Mouse (Mus musculus) stomach, postnatal 0 days (tissue): Measurements from ENCODE around the gene Prkg2. TPM values are rescaled to one million over a fixed set of nuclear protein-coding genes. Genes with fewer than 3 reads are reported as not detected.

ENCODE experiments used
- ATAC-seq: fragments of 200-750 bp; cut with Nextera tagmentation; 2 replicates; pipeline ENCODE4 v1.8.0; 2017; ENCODE audit not compliant: low FRiP score, low TSS enrichment
- DNase-seq: peaks from one replicate; pipeline ENCODE4 v3.0.0-alpha.2; 2016; ENCODE audit warnings: low spot score
- H3K27ac ChIP-seq: fragments of 300-500 bp; sonication (generic); replicated peaks from 2 replicates; pipeline ENCODE4 v1.5.1; 2014; ENCODE audit warnings: mild to moderate bottlenecking, control low read depth
- H3K27me3 ChIP-seq: fragments of 300-500 bp; sonication (generic); 2 replicates; pipeline ENCODE4 v1.6.1; 2014; ENCODE audit warnings: low read length; ENCODE audit not compliant: control insufficient read depth, insufficient read depth
- H3K36me3 ChIP-seq: fragments of 300-500 bp; sonication (generic); 2 replicates; pipeline ENCODE4 v1.6.1; 2014; ENCODE audit warnings: low read length, mixed read lengths; ENCODE audit not compliant: control insufficient read depth, insufficient read depth
- H3K4me1 ChIP-seq: fragments of 300-500 bp; sonication (generic); replicated peaks from 2 replicates; pipeline ENCODE4 v1.6.1; 2014; ENCODE audit warnings: antibody characterized with exemption; ENCODE audit not compliant: control insufficient read depth, insufficient read depth
- H3K4me2 ChIP-seq: fragments of 300-500 bp; sonication (generic); replicated peaks from 2 replicates; pipeline ENCODE4 v1.6.1; 2014; ENCODE audit warnings: low read depth, mild to moderate bottlenecking, control low read depth, moderate library complexity
- H3K4me3 ChIP-seq: fragments of 300-500 bp; sonication (generic); 2 replicates; pipeline ENCODE4 v1.5.1; 2014; ENCODE audit warnings: low read depth, low read length, control low read depth
- H3K9ac ChIP-seq: fragments of 300-500 bp; sonication (generic); 2 replicates; pipeline ENCODE4 v1.6.1; 2014; ENCODE audit warnings: mild to moderate bottlenecking, low read length, control low read depth, mixed read lengths
- H3K9me3 ChIP-seq: fragments of 300-500 bp; sonication (generic); 2 replicates; pipeline ENCODE4 v1.6.1; 2016; ENCODE audit warnings: low read length; ENCODE audit not compliant: control insufficient read depth
- CTCF ChIP-seq: IDR thresholded peaks from 2 replicates; pipeline ENCODE4 v1.5.1; 2016; ENCODE audit warnings: antibody characterized with exemption, low read depth, mild to moderate bottlenecking, moderate library complexity
- EP300 ChIP-seq: optimal IDR thresholded peaks from 2 replicates; pipeline ENCODE3; 2016; ENCODE audit warnings: antibody characterized with exemption
- WGBS: fragments of 180-500 bp; shearing (Covaris S2); extraction: QIAGEN DNeasy Blood & Tissue Kit; methylation state at CpG from one replicate; pipeline ENCODE4 v1.1.7; 2014; 5-methylcytosine and 5-hydroxymethylcytosine counted together
- polyA plus RNA-seq: library from polyadenylated mRNA; unstranded; fragments of >200 nt; fragmentation: Nextera tagmentation; extraction: Ambion mirVana; gene quantifications from 2 replicates; pipeline ENCODE4 v1.2.1, GENCODE M21; 2015

Prkg2 gene
- polyA plus RNA-seq, 1 experiment from 2014 or later, result 0.67 TPM

GRCm38 (mm10) chr5:98951566-98951965 lies 85.6 kb downstream of the Prkg2 start:
- Histone ChIP-seq H3K36me3 (no peaks in the 10 kb centered on the region), H3K4me3 (no peak overlapping the region), H3K9ac (no peak overlapping the region), H3K27me3 (no peaks in the 10 kb centered on the region), H3K9me3 (no peaks in the 10 kb centered on the region), H3K4me1 (no peaks in the 10 kb centered on the region), H3K4me2 (no peak overlapping the region), H3K27ac (no peak overlapping the region)
- TF ChIP-seq EP300 (no peak), CTCF (no peak)
- DNase-seq (no peak), ATAC-seq (no peak)
- WGBS, result 63% methylated on average over 4 of the region's 4 CpGs

DNA sequence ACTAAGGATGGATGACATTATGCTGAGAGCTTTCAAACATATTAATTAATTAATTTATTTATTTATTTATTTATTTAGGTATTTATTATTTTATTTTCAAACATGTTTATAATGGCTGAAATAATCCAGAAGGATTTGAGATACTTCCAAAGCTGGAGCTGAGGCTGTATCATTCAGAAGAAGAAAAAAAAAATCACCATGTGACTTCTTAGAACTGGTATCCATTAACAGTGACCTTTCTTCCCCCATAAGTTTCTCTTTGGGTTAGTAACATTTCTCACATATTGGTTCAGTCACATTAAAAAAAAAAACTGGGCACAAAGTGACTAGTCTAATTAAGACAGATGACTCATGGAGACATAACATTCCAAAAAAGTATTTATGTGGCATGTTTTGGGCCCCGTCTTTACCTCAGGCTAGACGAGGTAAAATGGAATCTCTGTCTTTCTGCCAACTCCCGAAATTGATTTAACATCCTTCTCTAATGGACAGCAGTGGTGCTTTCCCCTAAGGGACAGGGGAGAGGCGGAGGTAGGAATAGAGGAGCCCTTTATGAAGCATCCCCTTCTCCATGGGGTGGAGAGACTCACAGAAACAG lies 86.6 kb downstream of the Prkg2 start:
- 69% methylated on average over 4 of the region's 4 CpGs for WGBS
- Histone ChIP-seq H3K4me3 (no peak overlapping the region), H3K9me3 (no peaks in the 10 kb centered on the region), H3K36me3 (no peaks in the 10 kb centered on the region), H3K27ac (no peak overlapping the region), H3K9ac (no peak overlapping the region), H3K4me1 (no peaks in the 10 kb centered on the region), H3K27me3 (no peaks in the 10 kb centered on the region), H3K4me2 (no peak overlapping the region)
- DNase-seq (no peak), ATAC-seq (no peak)
- TF ChIP-seq CTCF, result no peak
- TF ChIP-seq EP300, result no peak

DNA sequence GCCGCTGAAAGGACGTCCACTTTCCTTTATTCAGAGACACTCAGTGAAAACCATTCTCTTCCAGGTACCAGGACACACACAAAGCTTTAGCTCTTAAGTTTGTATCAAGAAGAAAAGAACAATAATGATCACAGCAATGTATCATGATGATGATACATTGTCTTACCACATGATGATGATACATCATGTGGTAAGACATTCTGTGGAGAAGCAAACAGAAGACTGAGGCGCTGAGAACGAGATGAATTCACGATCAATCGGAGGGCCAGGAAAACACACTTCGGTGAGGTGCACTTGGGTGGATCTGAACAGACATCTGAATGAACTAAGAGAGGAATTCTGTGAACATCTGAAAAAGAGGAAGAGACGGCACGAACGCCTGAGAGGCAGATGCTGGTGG lies 87.4 kb downstream of the Prkg2 start:
- ATAC-seq (no peak), DNase-seq (no peak)
- Histone ChIP-seq H3K27ac (no peak overlapping the region), H3K4me3 (no peak overlapping the region), H3K4me1 (no peaks in the 10 kb centered on the region), H3K36me3 (no peaks in the 10 kb centered on the region), H3K27me3 (no peaks in the 10 kb centered on the region), H3K9ac (no peak overlapping the region), H3K9me3 (no peaks in the 10 kb centered on the region), H3K4me2 (no peak overlapping the region)
- WGBS, result 91% methylated on average over 10 of the region's 10 CpGs
- TF ChIP-seq CTCF (no peak), EP300 (no peak)

GRCm38 (mm10) chr5:98946656-98947055 lies 90.5 kb downstream of the Prkg2 start:
- H3K4me1 ChIP-seq, result no peaks in the 10 kb centered on the region
- no peaks in the 10 kb centered on the region for H3K9me3 ChIP-seq
- H3K4me2 ChIP-seq, result no peak overlapping the region
- ATAC-seq (no peak), DNase-seq (no peak)
- H3K36me3 ChIP-seq, result no peaks in the 10 kb centered on the region
- H3K4me3 ChIP-seq, result no peak overlapping the region
- H3K27ac ChIP-seq, result no peak overlapping the region
- 94% methylated on average over 20 of the region's 20 CpGs for WGBS
- TF ChIP-seq EP300, result no peak
- TF ChIP-seq CTCF, result no peak
- no peaks in the 10 kb centered on the region for H3K27me3 ChIP-seq
- H3K9ac ChIP-seq, result no peak overlapping the region

DNA sequence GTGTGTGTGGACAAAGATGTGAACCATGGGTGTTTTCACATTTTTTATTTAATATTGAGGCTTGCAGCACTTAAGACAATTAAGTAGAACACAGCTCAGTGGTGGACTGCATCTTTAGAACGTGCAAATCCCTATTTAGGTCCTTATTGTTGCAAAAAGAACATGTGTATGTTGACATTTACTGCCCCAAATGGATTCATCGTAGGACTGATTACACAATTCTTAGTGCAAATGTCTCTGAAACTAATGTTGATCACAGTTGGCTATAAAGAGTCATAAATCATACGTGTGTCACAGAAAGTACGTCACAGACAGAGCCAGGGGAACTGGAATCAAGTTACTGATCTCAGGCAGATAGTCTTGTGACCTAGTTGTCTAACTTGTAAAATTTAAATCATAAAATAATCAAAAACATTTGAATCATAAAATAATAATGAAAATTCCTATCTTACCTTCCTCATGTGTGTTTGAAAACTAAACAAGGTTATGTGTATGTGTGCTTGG lies 91.0 kb downstream of the Prkg2 start:
- DNase-seq (no peak), ATAC-seq (no peak)
- Histone ChIP-seq H3K27ac (no peak overlapping the region), H3K9me3 (no peaks in the 10 kb centered on the region), H3K4me2 (no peak overlapping the region), H3K4me1 (no peaks in the 10 kb centered on the region), H3K27me3 (no peaks in the 10 kb centered on the region), H3K4me3 (no peak overlapping the region), H3K36me3 (no peaks in the 10 kb centered on the region), H3K9ac (no peak overlapping the region)
- TF ChIP-seq EP300 (no peak), CTCF (no peak)
- 45% methylated on average over 4 of the region's 4 CpGs for WGBS

DNA sequence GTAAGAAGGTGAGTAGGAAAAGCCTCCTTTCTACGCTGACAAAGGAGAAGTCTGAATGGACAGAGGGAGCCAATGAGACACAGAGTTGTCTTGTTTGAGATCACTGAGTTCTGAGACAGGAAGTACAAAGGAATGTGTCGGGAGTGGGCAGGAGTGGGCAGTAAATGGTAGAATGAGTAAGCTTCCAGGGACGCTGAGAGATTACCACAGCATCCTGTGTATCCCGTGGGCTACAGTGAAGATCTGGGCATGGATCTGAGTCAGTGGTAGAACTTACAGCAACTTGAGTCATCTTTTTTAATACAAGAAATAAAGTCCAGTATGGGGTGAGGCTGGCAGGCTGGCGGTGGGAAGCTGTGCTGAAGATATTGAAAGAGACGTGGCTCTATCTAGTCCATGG lies 93.4 kb downstream of the Prkg2 start:
- Histone ChIP-seq H3K4me2 (no peak overlapping the region), H3K27ac (no peak overlapping the region), H3K9me3 (no peaks in the 10 kb centered on the region), H3K4me3 (no peak overlapping the region), H3K9ac (no peak overlapping the region), H3K4me1 (no peaks in the 10 kb centered on the region), H3K27me3 (no peaks in the 10 kb centered on the region), H3K36me3 (no peaks in the 10 kb centered on the region)
- DNase-seq (no peak), ATAC-seq (no peak)
- TF ChIP-seq EP300, result no peak
- no peak for TF ChIP-seq CTCF
- WGBS, result 62% methylated on average over 6 of the region's 6 CpGs
